Mouse (Mus musculus) C3H10T1/2 (cell line): ENCODE measurements around the gene Cenpb. TPM values are rescaled to one million over a fixed set of nuclear protein-coding genes. Genes with fewer than 3 reads are reported as not detected.

Source experiments
- polyA plus RNA-seq, 2 experiments: library from polyadenylated mRNA; unstranded; fragments of >200 nt; fragmentation: generic; extraction: Trizol; gene quantifications; one replicate each; pipeline ENCODE4 v1.2.1; 2012; ENCODE audit warnings: missing spikeins in 2 of 2

The Cenpb gene
- 100 to 1,000 TPM; 119 to 157 TPM for polyA plus RNA-seq

DNA sequence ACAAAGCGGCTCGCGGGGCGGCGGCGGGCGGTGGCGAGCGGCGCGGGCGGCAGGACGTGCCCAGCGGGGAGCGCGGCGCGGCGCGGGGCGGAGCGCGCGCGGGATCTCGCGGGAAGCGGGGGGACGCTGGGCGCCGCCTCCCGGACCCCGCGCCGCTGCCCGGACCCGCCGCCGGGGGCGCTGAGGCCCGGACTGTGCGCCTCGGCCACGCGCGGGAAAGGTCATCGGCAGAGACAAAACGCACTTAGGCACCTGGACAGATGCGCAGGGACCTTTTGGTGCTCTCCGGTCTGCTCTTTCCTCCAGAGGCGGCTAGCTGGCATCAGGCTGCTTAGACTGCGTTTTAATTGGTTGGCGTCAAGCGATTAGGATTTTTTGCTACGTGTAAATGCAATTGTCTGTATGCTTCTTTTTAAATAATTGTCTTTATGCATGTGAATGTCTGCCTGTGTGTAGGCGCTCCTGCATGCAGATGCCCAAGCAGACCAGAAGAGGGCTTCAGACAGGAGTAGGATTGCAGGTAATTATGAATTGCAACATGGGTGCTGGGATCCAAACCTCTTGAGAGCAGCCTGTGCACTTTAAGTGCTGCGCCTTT is at the start of gene Cenpb:
TSS of gene Cenpb (minus strand) at position 78 of the 598 bp plus-strand sequence.

GRCm38 (mm10) chr2:131206778-131207177 is 26.9 kb upstream of the Cenpb start, which contains the start of gene Ap5s1:
Ap5s1 (plus strand) TSS chr2:131207078.

DNA sequence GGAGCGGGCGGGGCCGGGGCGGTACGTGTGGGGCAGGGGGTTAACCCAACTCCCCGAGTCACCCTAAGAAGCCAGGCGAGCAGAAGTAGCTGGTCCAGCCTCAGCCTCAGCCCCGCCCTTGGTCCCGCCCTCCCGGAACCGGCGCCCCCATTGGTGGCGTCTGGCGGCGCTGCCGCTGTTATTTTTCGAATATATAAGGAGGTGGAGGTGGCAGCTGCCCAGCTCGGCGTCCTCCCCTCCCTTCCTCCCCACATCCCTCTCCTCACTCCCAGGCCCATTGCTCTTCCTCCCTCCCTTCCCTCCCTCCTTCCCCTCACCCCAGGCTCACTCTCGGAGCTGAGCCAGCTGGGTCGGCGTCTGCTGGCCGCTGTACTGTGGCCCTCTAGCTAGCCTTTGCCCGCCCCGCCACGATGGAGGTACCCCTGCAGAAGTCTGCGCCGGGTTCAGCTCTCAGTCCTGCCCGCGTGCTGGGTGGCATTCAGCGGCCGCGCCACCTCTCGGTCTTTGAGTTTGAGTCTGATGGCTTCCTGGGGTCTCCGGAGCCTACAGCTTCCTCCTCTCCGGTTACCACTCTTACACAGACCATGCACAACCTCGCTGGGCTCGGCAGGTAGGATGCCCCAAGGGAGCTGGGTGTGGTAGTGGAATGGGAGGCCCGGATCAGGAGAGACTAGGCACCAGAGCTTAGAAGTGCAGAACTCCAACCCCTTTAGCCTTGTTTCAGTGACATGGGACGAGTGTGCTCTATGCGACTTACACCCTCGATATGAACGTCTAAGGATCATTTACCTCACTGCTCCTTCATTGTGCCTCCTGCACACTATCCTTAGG is 7.1 kb upstream of the Cenpb start, which contains the start of the genes Cdc25b and Spef1:
TSS of gene Cdc25b (plus strand) at position 179 of the 831 bp plus-strand sequence.
TSS of gene Spef1 (minus strand) at position 512 of the 831 bp plus-strand sequence.

GRCm38 (mm10) chr2:131159938-131160581 is 19.8 kb downstream of the Cenpb start, which contains the start of gene 1700037H04Rik:
1700037H04Rik (minus strand) TSS chr2:131160081.

GRCm38 (mm10) chr2:131132930-131133547 is 46.8 kb downstream of the Cenpb start, which contains the start of gene Gm11037:
Gm11037 (plus strand) TSS chr2:131133497.

DNA sequence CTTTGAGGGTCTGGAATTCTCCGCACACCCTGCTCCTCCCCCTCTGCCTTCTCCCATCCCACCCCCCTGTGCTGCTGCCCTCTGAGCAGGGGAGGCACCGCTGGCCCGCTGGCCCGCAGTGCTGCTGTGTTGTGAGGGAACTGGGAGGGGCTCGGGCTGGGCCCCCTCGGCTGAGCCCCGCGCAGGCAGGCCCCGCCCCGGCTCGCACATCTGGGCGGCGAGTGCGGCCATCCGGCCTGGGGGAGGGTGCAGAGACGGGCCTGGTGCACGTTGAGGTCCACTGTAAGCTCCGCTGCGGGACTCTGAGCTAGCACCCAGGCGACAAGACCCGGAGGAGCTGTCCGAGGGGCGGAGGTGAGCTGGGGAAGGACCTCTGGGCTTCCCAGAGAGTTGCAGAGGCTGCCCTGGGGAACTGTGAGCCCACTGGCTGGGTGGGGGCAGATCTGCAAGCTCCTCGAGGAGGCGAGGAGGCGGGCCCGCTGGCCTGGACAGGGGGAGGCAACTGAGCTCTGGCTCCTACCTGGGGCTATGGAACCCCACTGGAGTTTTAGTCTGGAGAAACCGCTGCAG is 52.6 kb downstream of the Cenpb start, which contains the start of gene Hspa12b:
TSS of gene Hspa12b (plus strand) at position 120 of the 570 bp plus-strand sequence.

Other genes with a start within 250 kb of the Cenpb start
- gene Gfra4, start 137.0 kb downstream of the Cenpb start, polyA plus RNA-seq = under 1 TPM in 1 of 2 experiments, not detected in 1; 0.05 TPM
- under 1 TPM in 1 of 2 experiments, not detected in 1; 0.08 TPM for gene Adam33, start 116.3 kb downstream of the Cenpb start, polyA plus RNA-seq
- gene Siglec1, start 93.3 kb downstream of the Cenpb start, polyA plus RNA-seq = under 1 TPM; 0.02 TPM
- 1 to 10 TPM; 2.0 to 5.5 TPM for gene Hspa12b, start 52.8 kb downstream of the Cenpb start, polyA plus RNA-seq
- gene Gm11037, start 46.6 kb downstream of the Cenpb start, polyA plus RNA-seq = not detected
- 100 to 1,000 TPM in 1 of 2 experiments, 10 to 100 TPM in 1; 81.6 to 171 TPM for gene 1700037H04Rik, start 20.0 kb downstream of the Cenpb start, polyA plus RNA-seq
- gene Cdc25b, start 6.9 kb upstream of the Cenpb start, polyA plus RNA-seq = 10 to 100 TPM; 47.5 to 50.7 TPM
- gene Spef1, start 7.2 kb upstream of the Cenpb start, polyA plus RNA-seq = 10 to 100 TPM in 1 of 2 experiments, 1 to 10 TPM in 1; 1.5 to 10.4 TPM
- gene Ap5s1, start 27.0 kb upstream of the Cenpb start, polyA plus RNA-seq = 10 to 100 TPM; 19.7 to 32.1 TPM
- gene Mavs, start 54.0 kb upstream of the Cenpb start, polyA plus RNA-seq = 10 to 100 TPM in 1 of 2 experiments, 1 to 10 TPM in 1; 7.8 to 20.3 TPM
- gene Pank2, start 82.4 kb upstream of the Cenpb start, polyA plus RNA-seq = 10 to 100 TPM; 12.9 to 19.9 TPM
- 1 to 10 TPM in 1 of 2 experiments, under 1 TPM in 1; 0.74 to 8.6 TPM for gene Rnf24, start 172.8 kb upstream of the Cenpb start, polyA plus RNA-seq